Mouse (Mus musculus) CD4-positive, CD25-positive, alpha-beta regulatory T cell (primary cell): ENCODE measurements around the gene Sdcbp2. TPM values are rescaled to one million over a fixed set of nuclear protein-coding genes. Genes with fewer than 3 reads are reported as not detected.

Experiments used
- polyA plus RNA-seq: library from polyadenylated mRNA; unstranded; fragments of 100-300 nt; shearing (Covaris generic); gene quantifications from one replicate; pipeline ENCODE4 v1.2.1, GENCODE M21; 2017

Sdcbp2 gene
- polyA plus RNA-seq, result 45.4 TPM

GRCm38 (mm10) chr2:151571873-151572700 lies at the start of gene Sdcbp2:
Sdcbp2 (plus strand) TSS chr2:151572622.

GRCm38 (mm10) chr2:151542323-151543062 lies 29.9 kb upstream of the Sdcbp2 start, which contains the start of gene Fkbp1a:
Fkbp1a (plus strand) TSS chr2:151542483.

GRCm38 (mm10) chr2:151632159-151632814 lies 59.9 kb downstream of the Sdcbp2 start, which contains the start of gene Snph:
Snph (minus strand) TSS chr2:151632593.

Other genes starting within 250 kb of the Sdcbp2 start
- gene 4921509C19Rik, start 96.5 kb upstream of the Sdcbp2 start, polyA plus RNA-seq, result not detected
- gene Nsfl1c, start 78.4 kb upstream of the Sdcbp2 start, polyA plus RNA-seq, result 161 TPM
- gene Fkbp1a, start 30.1 kb upstream of the Sdcbp2 start, polyA plus RNA-seq, result 322 TPM
- gene Snph, start 60.0 kb downstream of the Sdcbp2 start, polyA plus RNA-seq, result not detected
- not detected for gene Rad21l, start 95.9 kb downstream of the Sdcbp2 start, polyA plus RNA-seq
- gene Tmem74b, start 129.4 kb downstream of the Sdcbp2 start, polyA plus RNA-seq, result not detected
- gene Psmf1, start 171.6 kb downstream of the Sdcbp2 start, polyA plus RNA-seq, result 70.7 TPM